Mouse (Mus musculus) forebrain, embryonic 13.5 days (tissue): ENCODE measurements at regions not wholly inside any gene's neighbourhood (a gene's known extent, or its start where the extent isn't known, plus 50 kb on each side); places are given as distances from the start of the nearest gene placed in this dataset.

ENCODE experiments used
- ATAC-seq: fragments of 200-750 bp; cut with Nextera tagmentation; 2 replicates; pipeline ENCODE4 v1.8.0; 2017
- H3K27ac ChIP-seq: fragments of 300-500 bp; sonication (generic); 2 replicates; pipeline ENCODE4 v1.5.1; 2015; ENCODE audit warnings: inconsistent platforms, mild to moderate bottlenecking, moderate library complexity
- H3K27me3 ChIP-seq: fragments of 300-500 bp; sonication (generic); 2 replicates; pipeline ENCODE4 v1.6.1; 2015; ENCODE audit warnings: mild to moderate bottlenecking, inconsistent platforms
- H3K36me3 ChIP-seq: fragments of 300-500 bp; sonication (generic); 2 replicates; pipeline ENCODE4 v1.6.1; 2015; ENCODE audit warnings: mild to moderate bottlenecking, inconsistent platforms; ENCODE audit not compliant: poor library complexity, severe bottlenecking
- H3K4me1 ChIP-seq: fragments of 300-500 bp; sonication (generic); 2 replicates; pipeline ENCODE4 v1.6.1; 2015; ENCODE audit warnings: inconsistent platforms
- H3K4me2 ChIP-seq: fragments of 300-500 bp; sonication (generic); 2 replicates; pipeline ENCODE4 v1.6.1; 2015; ENCODE audit warnings: inconsistent platforms, mild to moderate bottlenecking, moderate library complexity
- H3K4me3 ChIP-seq: fragments of 300-500 bp; sonication (generic); 2 replicates; pipeline ENCODE4 v1.5.1; 2015; ENCODE audit warnings: mild to moderate bottlenecking, inconsistent platforms
- H3K9ac ChIP-seq: fragments of 300-500 bp; sonication (generic); 2 replicates; pipeline ENCODE4 v1.6.1; 2015; ENCODE audit warnings: mild to moderate bottlenecking, inconsistent platforms
- H3K9me3 ChIP-seq: fragments of 300-500 bp; sonication (generic); replicated peaks from 2 replicates; pipeline ENCODE4 v1.6.1; 2016; ENCODE audit warnings: inconsistent platforms
- WGBS: fragments of 180-500 bp; shearing (Covaris S2); methylation state at CpG from one replicate; pipeline ENCODE4 v1.1.7; 2015; 5-methylcytosine and 5-hydroxymethylcytosine counted together

GRCm38 (mm10) chr9:61668157-61668697 is 246.1 kb downstream of the Rplp1 start:
- Histone ChIP-seq H3K27ac (no peak overlapping the region), H3K27me3 (no peaks in the 10 kb centered on the region), H3K9ac (no peak overlapping the region), H3K4me2 (no peak overlapping the region), H3K4me1 (peaks cover 6% of the 10 kb centered on the region; the same call in 1 of the 2 replicates), H3K36me3 (no peaks in the 10 kb centered on the region), H3K4me3 (no peak overlapping the region), H3K9me3 (peaks cover 6% of the 10 kb centered on the region; the same call in 1 of the 2 replicates)
- no peak for ATAC-seq
- WGBS: 64% methylated on average over 1 of the region's 1 CpGs

- Histone ChIP-seq H3K36me3 (no peaks in the 10 kb centered on the region), H3K4me2 (no peak overlapping the region), H3K4me3 (no peak overlapping the region), H3K27ac (no peak overlapping the region), H3K9ac (no peak overlapping the region), H3K4me1 (peaks cover 6% of the 10 kb centered on the region; the same call in 1 of the 2 replicates), H3K27me3 (no peaks in the 10 kb centered on the region), H3K9me3 (peaks cover 6% of the 10 kb centered on the region; the same call in 1 of the 2 replicates)
- no peak for ATAC-seq
- WGBS: 54% methylated on average over 4 of the region's 4 CpGs
Measured at GRCm38 (mm10) chr9:61667453-61668074, 246.8 kb downstream of the Rplp1 start.

- ATAC-seq: no peak
- Histone ChIP-seq H3K27ac (no peak overlapping the region), H3K4me2 (no peak overlapping the region), H3K27me3 (no peaks in the 10 kb centered on the region), H3K36me3 (no peaks in the 10 kb centered on the region), H3K9me3 (peaks cover 6% of the 10 kb centered on the region; the same call in 1 of the 2 replicates), H3K4me1 (peaks cover 6% of the 10 kb centered on the region; the same call in 1 of the 2 replicates), H3K9ac (no peak overlapping the region), H3K4me3 (no peak overlapping the region)
- WGBS: 89% methylated on average over 3 of the region's 3 CpGs
Measured at GRCm38 (mm10) chr9:61666761-61667332, 247.5 kb downstream of the Rplp1 start.

- no peak for ATAC-seq
- H3K9me3 ChIP-seq: 0 out of 2 replicates have a peak, but pooled peaks cover under 1% of the 10 kb centered on the region
- no peaks in the 10 kb centered on the region for H3K27me3 ChIP-seq
- H3K9ac ChIP-seq: no peak overlapping the region
- no peak overlapping the region for H3K27ac ChIP-seq
- 92% methylated on average over 6 of the region's 6 CpGs for WGBS
- no peak overlapping the region for H3K4me3 ChIP-seq
- H3K36me3 ChIP-seq: no peaks in the 10 kb centered on the region
- H3K4me1 ChIP-seq: peaks cover 6% of the 10 kb centered on the region; the same call in 1 of the 2 replicates
- no peak overlapping the region for H3K4me2 ChIP-seq
Measured at GRCm38 (mm10) chr9:61666118-61666517, 248.2 kb downstream of the Rplp1 start.

GRCm38 (mm10) chr9:61665254-61665653 is 249.1 kb downstream of the Rplp1 start:
- no peaks in the 10 kb centered on the region for H3K9me3 ChIP-seq
- no peak overlapping the region for H3K4me2 ChIP-seq
- peaks cover 6% of the 10 kb centered on the region; the same call in 1 of the 2 replicates for H3K4me1 ChIP-seq
- ATAC-seq: no peak
- no peaks in the 10 kb centered on the region for H3K27me3 ChIP-seq
- H3K36me3 ChIP-seq: no peaks in the 10 kb centered on the region
- WGBS: 89% methylated on average over 5 of the region's 5 CpGs
- H3K9ac ChIP-seq: no peak overlapping the region
- H3K27ac ChIP-seq: no peak overlapping the region
- H3K4me3 ChIP-seq: no peak overlapping the region

- no peak overlapping the region for H3K4me2 ChIP-seq
- no peak overlapping the region for H3K4me3 ChIP-seq
- H3K9ac ChIP-seq: no peak overlapping the region
- ATAC-seq: no peak
- no peaks in the 10 kb centered on the region for H3K36me3 ChIP-seq
- H3K9me3 ChIP-seq: no peaks in the 10 kb centered on the region
- WGBS: 93% methylated on average over 10 of the region's 10 CpGs
- H3K27ac ChIP-seq: no peak overlapping the region
- H3K27me3 ChIP-seq: no peaks in the 10 kb centered on the region
- H3K4me1 ChIP-seq: peaks cover 6% of the 10 kb centered on the region; the same call in 1 of the 2 replicates
Measured at GRCm38 (mm10) chr9:61664000-61664622, 250.2 kb downstream of the Rplp1 start.

GRCm38 (mm10) chr9:61662055-61663028 is 252.0 kb downstream of the Rplp1 start:
- Histone ChIP-seq H3K9me3 (no peaks in the 10 kb centered on the region), H3K4me3 (no peak overlapping the region), H3K36me3 (no peaks in the 10 kb centered on the region), H3K27ac (no peak overlapping the region), H3K4me1 (peaks cover 2% of the 10 kb centered on the region; the same call in 1 of the 2 replicates), H3K9ac (no peak overlapping the region), H3K27me3 (no peaks in the 10 kb centered on the region), H3K4me2 (no peak overlapping the region)
- 84% methylated on average over 12 of the region's 12 CpGs for WGBS
- no peak for ATAC-seq

GRCm38 (mm10) chr9:61660191-61660590 is 254.2 kb downstream of the Rplp1 start:
- no peaks in the 10 kb centered on the region for H3K27me3 ChIP-seq
- H3K9ac ChIP-seq: no peak overlapping the region
- H3K36me3 ChIP-seq: no peaks in the 10 kb centered on the region
- ATAC-seq: no peak
- H3K4me1 ChIP-seq: peaks cover 4% of the 10 kb centered on the region; the same call in 1 of the 2 replicates
- 85% methylated on average over 3 of the region's 3 CpGs for WGBS
- H3K9me3 ChIP-seq: no peaks in the 10 kb centered on the region
- H3K4me2 ChIP-seq: no peak overlapping the region
- no peak overlapping the region for H3K4me3 ChIP-seq
- no peak overlapping the region for H3K27ac ChIP-seq

GRCm38 (mm10) chr9:61657996-61658395 is 256.3 kb downstream of the Rplp1 start:
- Histone ChIP-seq H3K27ac (no peak overlapping the region), H3K27me3 (no peaks in the 10 kb centered on the region), H3K4me1 (peaks cover 4% of the 10 kb centered on the region; the same call in 1 of the 2 replicates), H3K9me3 (no peaks in the 10 kb centered on the region), H3K36me3 (no peaks in the 10 kb centered on the region), H3K4me3 (no peak overlapping the region), H3K9ac (no peak overlapping the region), H3K4me2 (no peak overlapping the region)
- ATAC-seq: no peak
- 87% methylated on average over 8 of the region's 8 CpGs for WGBS

- H3K27me3 ChIP-seq: no peaks in the 10 kb centered on the region
- no peak for ATAC-seq
- H3K9me3 ChIP-seq: no peaks in the 10 kb centered on the region
- 81% methylated on average over 9 of the region's 9 CpGs for WGBS
- H3K4me1 ChIP-seq: peaks cover 4% of the 10 kb centered on the region; the same call in 1 of the 2 replicates
- H3K4me3 ChIP-seq: no peak overlapping the region
- no peaks in the 10 kb centered on the region for H3K36me3 ChIP-seq
- no peak overlapping the region for H3K27ac ChIP-seq
- H3K4me2 ChIP-seq: no peak overlapping the region
- H3K9ac ChIP-seq: no peak overlapping the region
Measured at GRCm38 (mm10) chr9:61655433-61655981, 258.8 kb downstream of the Rplp1 start.
